Mouse (Mus musculus) liver, embryonic 14.5 days (tissue): ENCODE measurements around the gene Mamstr.

Experiments
- CTCF ChIP-seq: IDR thresholded peaks from 2 replicates; pipeline ENCODE4 v1.5.1; 2016; ENCODE audit warnings: antibody characterized with exemption, low read depth, control low read depth
- EP300 ChIP-seq: IDR thresholded peaks from 2 replicates; pipeline ENCODE4 v1.6.1; 2016; ENCODE audit warnings: antibody characterized with exemption, low read depth

DNA sequence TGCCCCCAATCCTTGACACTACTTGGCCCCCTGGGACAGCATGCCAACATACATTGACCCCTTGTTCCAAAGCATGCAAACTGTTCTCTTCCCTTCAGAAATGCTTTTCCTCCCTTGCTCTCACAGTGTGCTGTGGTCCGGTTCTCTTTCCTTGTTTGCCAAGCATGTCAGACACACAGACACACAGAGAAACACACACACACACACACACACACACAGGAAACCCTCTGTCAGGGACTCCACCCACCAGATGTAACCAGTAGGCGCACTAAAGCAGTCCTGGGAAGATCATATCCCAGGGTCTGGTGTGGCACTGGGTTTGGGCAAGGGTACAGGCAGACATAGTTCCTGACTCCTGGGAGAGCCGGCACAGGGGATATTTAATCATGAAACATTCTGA, 47.1 kb downstream of the Mamstr start:
- TF ChIP-seq CTCF, result no peak
- no peak for TF ChIP-seq EP300
